ENCODE assay signal across 9 mouse cellular contexts in the genomic region with DNA sequence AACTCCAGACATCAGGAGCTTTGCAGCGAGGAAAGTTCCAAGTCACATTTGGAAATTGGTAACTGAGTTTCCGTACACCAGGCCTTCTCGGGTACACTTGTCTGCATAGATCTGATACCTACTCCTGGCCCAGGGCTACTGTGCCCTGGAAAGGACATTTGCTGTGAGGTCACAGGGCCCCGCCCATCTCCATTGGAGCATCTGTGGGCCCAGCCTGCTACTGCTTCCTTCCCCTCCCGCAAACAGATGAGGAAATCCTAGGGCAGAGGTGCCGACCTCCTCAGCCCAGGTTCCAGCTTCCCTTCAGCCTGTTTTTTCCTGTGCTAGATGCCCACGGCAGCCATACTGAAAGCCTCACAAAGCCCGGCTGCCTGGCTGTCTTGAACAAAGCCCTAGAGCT. TPM values are rescaled to one million over a fixed set of nuclear protein-coding genes. Genes with fewer than 3 reads are reported as not detected.
A peak's percentile ranks its signal among the peaks of the same experiment; 100 is the strongest.
DNase-seq lines count a peak whose midpoint lies in the region; ATAC-seq and TF ChIP-seq lines count a peak whose summit lies in the region.
"Had no signal": no experiment of that assay in that cellular context is flagged by ENCODE, and none has a peak within 500 bp of the region (broad histone marks: within the 10 kb centered on the region; RNA-seq: fewer than 3 reads in every experiment).

No protein-coding gene starts in this region.

- no peak overlapping the region for H3K4me2 ChIP-seq in midbrain, embryonic 12.5 days (replicated peaks)
- no peak overlapping the region for H3K4me2 ChIP-seq in midbrain, embryonic 11.5 days
- H3K4me2 ChIP-seq in kidney, embryonic 16.5 days (replicated peaks; ENCODE audit: low read depth, low read length), result no peak overlapping the region
- H3K4me2 ChIP-seq in stomach, embryonic 14.5 days (replicated peaks; ENCODE audit: low read depth, low read length), result no peak overlapping the region

- TF ChIP-seq CTCF in left cerebral cortex, adult 2 months (IDR thresholded peaks at IDR 0.05), result no peak

- H3K27ac ChIP-seq in midbrain, embryonic 12.5 days (replicated peaks), result peak overlapping the region; percentile 49; the same call in 1 of the 2 replicates
- H3K27ac ChIP-seq in midbrain, embryonic 11.5 days (ENCODE audit: low read depth, low read length), result no peak overlapping the region
- H3K27ac ChIP-seq in kidney, embryonic 16.5 days (ENCODE audit: low read length), result peak overlapping the region; percentile 93
- peak overlapping the region; percentile 96 for H3K27ac ChIP-seq in stomach, embryonic 14.5 days (ENCODE audit: low read length)
- H3K27ac ChIP-seq in left cerebral cortex, adult 2 months, result no peak overlapping the region

- H3K4me3 ChIP-seq in midbrain, embryonic 12.5 days, result no peak overlapping the region
- H3K4me3 ChIP-seq in midbrain, embryonic 11.5 days (ENCODE audit: low read depth, low read length), result no peak overlapping the region
- no peak overlapping the region for H3K4me3 ChIP-seq in kidney, embryonic 16.5 days (ENCODE audit: low read length)
- no peak overlapping the region for H3K4me3 ChIP-seq in stomach, embryonic 14.5 days (ENCODE audit: low read depth, low read length)
- H3K4me3 ChIP-seq in left cerebral cortex, adult 2 months, result no peak overlapping the region

- H3K36me3 ChIP-seq in midbrain, embryonic 12.5 days, result no peaks in the 10 kb centered on the region
- no peaks in the 10 kb centered on the region for H3K36me3 ChIP-seq in midbrain, embryonic 11.5 days (ENCODE audit: control insufficient read depth, insufficient read depth, low read length)
- no peaks in the 10 kb centered on the region for H3K36me3 ChIP-seq in kidney, embryonic 16.5 days (ENCODE audit: insufficient read depth, low read length)
- H3K36me3 ChIP-seq in stomach, embryonic 14.5 days (ENCODE audit: control insufficient read depth, insufficient read depth, low read length), result no peaks in the 10 kb centered on the region

- WGBS in midbrain, embryonic 12.5 days, result 63% methylated on average over 8 of the region's 8 CpGs
- WGBS in midbrain, embryonic 11.5 days, result 54% methylated on average over 8 of the region's 8 CpGs
- WGBS in kidney, embryonic 16.5 days, result 56% methylated on average over 8 of the region's 8 CpGs
- WGBS in stomach, embryonic 14.5 days, result 56% methylated on average over 8 of the region's 8 CpGs

- H3K9me3 ChIP-seq in midbrain, embryonic 12.5 days, result no peaks in the 10 kb centered on the region
- H3K9me3 ChIP-seq in midbrain, embryonic 11.5 days (ENCODE audit: control insufficient read depth, low read length), result no peaks in the 10 kb centered on the region
- no peaks in the 10 kb centered on the region for H3K9me3 ChIP-seq in kidney, embryonic 16.5 days (ENCODE audit: low read length)
- no peaks in the 10 kb centered on the region for H3K9me3 ChIP-seq in stomach, embryonic 14.5 days (ENCODE audit: control insufficient read depth, low read depth, low read length)

- no peak for ATAC-seq in midbrain, embryonic 12.5 days (ENCODE audit: low FRiP score, low read depth)
- no peak for ATAC-seq in midbrain, embryonic 11.5 days (ENCODE audit: low FRiP score)
- no peak for ATAC-seq in kidney, embryonic 16.5 days (ENCODE audit: low FRiP score, low TSS enrichment)
- ATAC-seq in stomach, embryonic 14.5 days (ENCODE audit: insufficient number of reproducible peaks, insufficient read depth, low FRiP score, low read depth), result no peak

- peaks cover 54% of the 10 kb centered on the region for H3K4me1 ChIP-seq in midbrain, embryonic 12.5 days
- H3K4me1 ChIP-seq in midbrain, embryonic 11.5 days (ENCODE audit: control insufficient read depth, insufficient read depth, low read length), result peaks cover 48% of the 10 kb centered on the region
- peaks cover 66% of the 10 kb centered on the region for H3K4me1 ChIP-seq in kidney, embryonic 16.5 days (ENCODE audit: insufficient read depth, low read length)
- H3K4me1 ChIP-seq in stomach, embryonic 14.5 days (ENCODE audit: control insufficient read depth, insufficient read depth, low read length), result peaks cover 58% of the 10 kb centered on the region

- no peak overlapping the region for H3K9ac ChIP-seq in midbrain, embryonic 12.5 days (replicated peaks)
- no peak overlapping the region for H3K9ac ChIP-seq in midbrain, embryonic 11.5 days (ENCODE audit: low read length)
- H3K9ac ChIP-seq in kidney, embryonic 16.5 days (replicated peaks; ENCODE audit: low read length), result peak overlapping the region; percentile 49; the same call in 1 of the 2 replicates
- no peak overlapping the region for H3K9ac ChIP-seq in stomach, embryonic 14.5 days (replicated peaks; ENCODE audit: low read depth, low read length)

- H3K27me3 ChIP-seq in midbrain, embryonic 12.5 days, result no peaks in the 10 kb centered on the region; the same call in 1 of the 2 replicates
- no peaks in the 10 kb centered on the region for H3K27me3 ChIP-seq in midbrain, embryonic 11.5 days (ENCODE audit: control insufficient read depth, insufficient read depth, low read length)
- H3K27me3 ChIP-seq in kidney, embryonic 16.5 days (ENCODE audit: insufficient read depth, low read length), result no peaks in the 10 kb centered on the region
- no peaks in the 10 kb centered on the region for H3K27me3 ChIP-seq in stomach, embryonic 14.5 days (ENCODE audit: control insufficient read depth, insufficient read depth, low read length)

- peak; percentile 68 to 80 for DNase-seq in adrenal gland, adult (ENCODE audit: inconsistent age in 2 of 2, low spot score in 1 of 2)
- no peak for DNase-seq in adrenal gland, postnatal 4 days (ENCODE audit: low spot score in 2 of 2)
- DNase-seq in midbrain, embryonic 11.5 days (ENCODE audit: low spot score, missing footprints), result no peak
- DNase-seq in layer of hippocampus, postnatal 10 days (ENCODE audit: low spot score in 2 of 2), result no peak
- no peak for DNase-seq in left cerebral cortex, adult 2 months (ENCODE audit: extremely low spot score in 1 of 2, low spot score in 2 of 2)

- intact Hi-C loops in left cerebral cortex, adult 2 months (cut with DNase I), result no loop called here

RNA-seq across cellular contexts. Expression of a gene that starts 21.4 kb away (rescaled TPM):
- 100 to 1,000 TPM; 170 to 191 TPM for total RNA-seq in adrenal gland, postnatal 4 days (2021)
- polyA plus RNA-seq in midbrain, embryonic 12.5 days (2016; fragmentation: Nextera tagmentation; extraction: Ambion mirVana), result 8.3 and 9.5 TPM in 2 replicates
- 9.6 and 11.2 TPM in 2 replicates for polyA plus RNA-seq in midbrain, embryonic 11.5 days (2014; fragmentation: Nextera tagmentation; extraction: Ambion mirVana)
- polyA plus RNA-seq in kidney, embryonic 16.5 days (2015; fragmentation: Nextera tagmentation; extraction: Ambion mirVana), result 39.6 and 41.7 TPM in 2 replicates
- 42.6 and 44.1 TPM in 2 replicates for polyA plus RNA-seq in stomach, embryonic 14.5 days (2014; fragmentation: Nextera tagmentation; extraction: Ambion mirVana)
- total RNA-seq in layer of hippocampus, postnatal 10 days (2021), result 10 to 100 TPM; 13.7 to 14.8 TPM
- 1 to 10 TPM; 5.5 to 6.5 TPM for total RNA-seq in left cerebral cortex, adult 2 months (2021)

RNA-seq across cellular contexts. Expression of a gene that starts 36.9 kb away (rescaled TPM):
- not detected for total RNA-seq in adrenal gland, postnatal 4 days (2021)
- not detected in 2 replicates for polyA plus RNA-seq in midbrain, embryonic 12.5 days (2016; fragmentation: Nextera tagmentation; extraction: Ambion mirVana)
- polyA plus RNA-seq in midbrain, embryonic 11.5 days (2014; fragmentation: Nextera tagmentation; extraction: Ambion mirVana), result not detected in 2 replicates
- polyA plus RNA-seq in kidney, embryonic 16.5 days (2015; fragmentation: Nextera tagmentation; extraction: Ambion mirVana), result not detected in 2 replicates
- not detected in 2 replicates for polyA plus RNA-seq in stomach, embryonic 14.5 days (2014; fragmentation: Nextera tagmentation; extraction: Ambion mirVana)
- total RNA-seq in layer of hippocampus, postnatal 10 days (2021), result not detected
- total RNA-seq in left cerebral cortex, adult 2 months (2021), result not detected
- total RNA-seq: left cerebral cortex, postnatal 14 days had no signal

RNA-seq across cellular contexts. Expression of a gene that starts 59.7 kb away (rescaled TPM):
- total RNA-seq in adrenal gland, postnatal 4 days (2021), result 100 to 1,000 TPM in 1 of 2 experiments, not detected in 1; 918 TPM
- not detected in 2 replicates for polyA plus RNA-seq in midbrain, embryonic 12.5 days (2016; fragmentation: Nextera tagmentation; extraction: Ambion mirVana)
- not detected in 2 replicates for polyA plus RNA-seq in midbrain, embryonic 11.5 days (2014; fragmentation: Nextera tagmentation; extraction: Ambion mirVana)
- polyA plus RNA-seq in kidney, embryonic 16.5 days (2015; fragmentation: Nextera tagmentation; extraction: Ambion mirVana), result not detected in 2 replicates
- 1.0 TPM in 1 of 2 replicates, not detected in the other for polyA plus RNA-seq in stomach, embryonic 14.5 days (2014; fragmentation: Nextera tagmentation; extraction: Ambion mirVana)
- total RNA-seq in layer of hippocampus, postnatal 10 days (2021), result not detected
- not detected for total RNA-seq in left cerebral cortex, adult 2 months (2021)
- total RNA-seq: left cerebral cortex, postnatal 14 days had no signal

Comparison
In these comparisons a context has a peak if more than half of its experiments do, and no peak if none do; other contexts are left out.
1. DNase-seq: peak in adrenal gland, adult (2 of 2); none in adrenal gland, postnatal 4 days (0 of 2), midbrain, embryonic 11.5 days (single experiment), layer of hippocampus, postnatal 10 days (0 of 2) and left cerebral cortex, adult 2 months (0 of 2).
2. H3K27ac ChIP-seq: peak in midbrain, embryonic 12.5 days (single experiment), kidney, embryonic 16.5 days (single experiment) and stomach, embryonic 14.5 days (single experiment); none in midbrain, embryonic 11.5 days (single experiment) and left cerebral cortex, adult 2 months (single experiment).